Mouse (Mus musculus): Measurements from ENCODE around the gene Eif2ak3.

DNA sequence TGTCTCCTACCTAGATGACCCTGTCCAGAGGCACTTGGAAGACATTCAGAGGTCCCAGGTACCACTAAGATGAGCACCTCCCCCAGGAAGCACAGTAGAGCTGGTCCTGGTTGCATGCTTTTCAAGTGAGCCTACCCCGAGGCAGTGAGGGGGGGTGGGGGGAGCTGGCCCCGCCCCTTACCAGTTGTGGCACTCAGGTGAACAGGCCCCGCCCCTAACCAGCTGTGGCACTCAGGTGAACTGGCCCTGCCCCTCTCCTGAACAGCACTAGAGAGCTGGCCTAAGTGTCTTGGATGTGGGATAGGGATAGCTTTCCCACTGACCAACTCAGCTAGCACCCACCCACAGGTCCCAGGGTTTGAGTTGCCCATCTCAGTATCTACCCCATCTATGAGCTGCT lies 5.8 kb upstream of the Eif2ak3 start:
- TF ChIP-seq POLR2A (IDR thresholded peaks at IDR 0.05; ENCODE audit: insufficient read length, low read depth) (no peak), MYOG (IDR thresholded peaks at IDR 0.05; ENCODE audit: control insufficient read depth in 1 of 3, insufficient read depth in 1 of 3, insufficient read length in 2 of 3, low read depth in 2 of 3) (no peak)

All from myocyte (in vitro differentiated cells).